Mouse (Mus musculus): ENCODE measurements around the gene Gnmt.

DNA sequence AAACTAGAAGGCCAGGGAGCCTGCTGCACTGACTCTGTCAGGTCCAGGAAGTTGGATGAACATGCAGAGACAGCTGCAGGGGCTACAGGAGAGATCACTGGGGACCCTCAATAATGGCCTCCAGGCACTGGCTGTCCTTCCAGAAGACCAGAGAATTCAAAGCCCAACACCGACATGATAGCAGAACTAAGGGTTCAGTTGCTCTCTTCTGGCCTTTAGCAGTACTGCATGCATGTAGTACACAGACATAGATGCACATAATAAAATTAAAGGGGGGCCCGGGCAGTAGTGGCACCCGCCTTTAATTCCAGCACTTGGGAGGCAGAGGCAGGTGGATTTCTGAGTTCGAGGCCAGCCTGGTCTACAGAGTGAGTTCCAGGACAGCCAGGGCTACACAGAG is 42.1 kb upstream of the Gnmt start:
- TF ChIP-seq CTCF (IDR thresholded peaks at IDR 0.05; ENCODE audit: borderline replicate concordance, insufficient read depth, low read depth, low read length) (no peak), POLR2A (IDR thresholded peaks at IDR 0.05; ENCODE audit: borderline replicate concordance, insufficient read depth, low read length) (no peak)

Data from cerebellum, adult 2 months (tissue).